Mouse (Mus musculus) spleen, postnatal 10 days (tissue): Measurements from ENCODE around the gene Stk38.
"Not testable (repeated sequence)": the region's sequence is repeated elsewhere in the genome, so short reads cannot be mapped to it uniquely, and the experiment has no call there.

ENCODE experiments used
- DNase-seq, 2 experiments: peaks; one replicate each; pipeline ENCODE4 v3.0.0; 2021 to 2022; ENCODE audit warnings: low spot score in 2 of 2

Stk38 gene

GRCm38 (mm10) chr17:29008326-29008650, 493 bp upstream of the Stk38 start:
- no peak for DNase-seq

- no peak for DNase-seq
Observed at GRCm38 (mm10) chr17:29007243-29007640, 553 bp downstream of the Stk38 start.

- DNase-seq: peak in 1 of 2 experiments; percentile 40
Observed at GRCm38 (mm10) chr17:29006812-29007211, 983 bp downstream of the Stk38 start.

GRCm38 (mm10) chr17:29005002-29005401, 2.8 kb downstream of the Stk38 start:
- no peak for DNase-seq

GRCm38 (mm10) chr17:29003740-29004139, 4.1 kb downstream of the Stk38 start:
- DNase-seq: no peak

GRCm38 (mm10) chr17:29000465-29000864, 7.3 kb downstream of the Stk38 start:
- DNase-seq: no peak

- no peak for DNase-seq
Observed at GRCm38 (mm10) chr17:28994615-28995014, 13.2 kb downstream of the Stk38 start.

GRCm38 (mm10) chr17:28993004-28993403, 14.8 kb downstream of the Stk38 start:
- DNase-seq: not testable (repeated sequence)

GRCm38 (mm10) chr17:28992105-28992504, 15.7 kb downstream of the Stk38 start:
- no peak for DNase-seq

- no peak for DNase-seq
Observed at GRCm38 (mm10) chr17:28991286-28991685, 16.5 kb downstream of the Stk38 start.

- DNase-seq: no peak
Observed at GRCm38 (mm10) chr17:28990060-28990459, 17.7 kb downstream of the Stk38 start.

- no peak for DNase-seq
Observed at GRCm38 (mm10) chr17:28988996-28989395, 18.8 kb downstream of the Stk38 start.

GRCm38 (mm10) chr17:28988291-28988690, 19.5 kb downstream of the Stk38 start:
- DNase-seq: no peak

- DNase-seq: peak; percentile 18 to 67
Observed at GRCm38 (mm10) chr17:28987713-28988112, 20.1 kb downstream of the Stk38 start.

- DNase-seq: peak; percentile 24 to 47
Observed at GRCm38 (mm10) chr17:28986833-28987232, 21.0 kb downstream of the Stk38 start.

- no peak for DNase-seq
Observed at GRCm38 (mm10) chr17:28984724-28985420, 22.9 kb downstream of the Stk38 start.

- DNase-seq: no peak
Observed at GRCm38 (mm10) chr17:28982591-28982990, 25.2 kb downstream of the Stk38 start.

- DNase-seq: no peak
Observed at GRCm38 (mm10) chr17:28981081-28981480, 26.7 kb downstream of the Stk38 start.

- DNase-seq: no peak
Observed at GRCm38 (mm10) chr17:28979091-28979490, 28.7 kb downstream of the Stk38 start.

GRCm38 (mm10) chr17:28970122-28970521, 37.7 kb downstream of the Stk38 start:
- DNase-seq: no peak

- DNase-seq: peak; percentile 29 to 46
Observed at GRCm38 (mm10) chr17:28967021-28967610, 40.7 kb downstream of the Stk38 start.

- DNase-seq: no peak
Observed at GRCm38 (mm10) chr17:28961596-28961995, 46.2 kb downstream of the Stk38 start.

GRCm38 (mm10) chr17:28960597-28960996, 47.2 kb downstream of the Stk38 start:
- DNase-seq: no peak

GRCm38 (mm10) chr17:28954416-28954815, 53.4 kb downstream of the Stk38 start:
- DNase-seq: no peak
